Mouse (Mus musculus) spleen, embryonic (tissue): ENCODE results near the gene Tmem184b.

Experiments used
- CTCF ChIA-PET: fragments of 350-600 bp; sonication (Branson Sonifier 250); formaldehyde crosslinking; loops from one replicate; lab custom pipeline; 2022; lab: Charles Lee

Gene Tmem184b

GRCm38 (mm10) chr15:79322281-79322990, 80.9 kb downstream of the Tmem184b start:
- CTCF ChIA-PET = interaction anchor here (0.7 kb wide), 2 partner anchors 62 to 595 kb away, joined by 4 to 6 read pairs; no protein-coding TSS in a partner anchor

GRCm38 (mm10) chr15:79321733-79322190, 81.6 kb downstream of the Tmem184b start:
- CTCF ChIA-PET = interaction anchor here (0.7 kb wide), 1 partner anchor 115 kb away, joined by 7 read pairs; no protein-coding TSS in a partner anchor

GRCm38 (mm10) chr15:79313848-79314369, 89.5 kb downstream of the Tmem184b start:
- CTCF ChIA-PET = no interaction called here
